Mouse (Mus musculus) heart, adult 2 months (tissue): ENCODE measurements around the gene Gmppb.
A peak's percentile ranks its signal among the peaks of the same experiment; 100 is the strongest.

Experiments
- CTCF ChIP-seq: fragments of 200-600 bp; IDR thresholded peaks from 2 replicates; pipeline ENCODE4 v1.8.1; 2022; ENCODE audit warnings: antibody characterized with exemption, mild to moderate bottlenecking, moderate library complexity
- POLR2A ChIP-seq: fragments of 200-500 bp; IDR thresholded peaks from 2 replicates; pipeline ENCODE4 v1.6.1; 2011; ENCODE audit warnings: mild to moderate bottlenecking, low read depth, low read length, control low read depth; ENCODE audit not compliant: insufficient read depth

- peak; percentile 85 for TF ChIP-seq CTCF
- no peak for TF ChIP-seq POLR2A
Measured at GRCm38 (mm10) chr9:108065491-108066011, 16.5 kb downstream of the Gmppb start.
